Mouse (Mus musculus): ENCODE results near the gene Tph1. TPM values are rescaled to one million over a fixed set of nuclear protein-coding genes. Genes with fewer than 3 reads are reported as not detected.
A peak's percentile ranks its signal among the peaks of the same experiment; 100 is the strongest.

The Tph1 gene
- polyA plus RNA-seq (2016; fragmentation: Nextera tagmentation; extraction: Ambion mirVana): 0.32 TPM in 1 of 2 replicates, not detected in the other

GRCm38 (mm10) chr7:46672160-46672672 is at the start of gene Tph1:
Gene Tph1 (minus strand): TSS chr7:46672537.
- no peak for DNase-seq (ENCODE audit: extremely low spot score, low spot score)
- WGBS: 75% methylated on average over 10 of the region's 10 CpGs
- H3K9me3 ChIP-seq: no peaks in the 10 kb centered on the region

GRCm38 (mm10) chr7:46720460-46720859 is 48.1 kb upstream of the Tph1 start:
- Histone ChIP-seq H3K27me3 (ENCODE audit: poor library complexity, severe bottlenecking) (no peaks in the 10 kb centered on the region), H3K27ac (no peak overlapping the region), H3K4me3 (no peak overlapping the region), H3K4me1 (no peaks in the 10 kb centered on the region), H3K9me3 (no peaks in the 10 kb centered on the region), H3K36me3 (replicated peaks) (no peaks in the 10 kb centered on the region)
- WGBS: 78% methylated on average over 9 of the region's 9 CpGs
- no peak for DNase-seq (ENCODE audit: extremely low spot score, low spot score)

More at GRCm38 (mm10) chr7:46672160-46672672, at the start of gene Tph1:
- Histone ChIP-seq H3K27me3 (ENCODE audit: poor library complexity, severe bottlenecking) (peaks cover 19% of the 10 kb centered on the region), H3K27ac (no peak within 1 kb of the TSS), H3K4me3 (no peak within 1 kb of the TSS), H3K36me3 (replicated peaks) (no peaks in the 10 kb centered on the region), H3K4me1 (peaks cover 9% of the 10 kb centered on the region)

- 84% methylated on average over 7 of the region's 7 CpGs for WGBS
- Histone ChIP-seq H3K9me3 (no peaks in the 10 kb centered on the region), H3K27ac (no peak overlapping the region)
These were observed 47.2 kb upstream of the Tph1 start for GRCm38 (mm10) chr7:46719526-46719925.

GRCm38 (mm10) chr7:46718591-46719270 is 46.4 kb upstream of the Tph1 start:
- H3K4me3 ChIP-seq: no peak overlapping the region
- 89% methylated on average over 7 of the region's 7 CpGs for WGBS
- no peak for DNase-seq (ENCODE audit: extremely low spot score, low spot score)
- H3K27me3 ChIP-seq (ENCODE audit: poor library complexity, severe bottlenecking): peaks cover 6% of the 10 kb centered on the region; the same call in 1 of the 2 replicates
- H3K27ac ChIP-seq: no peak overlapping the region
- H3K4me1 ChIP-seq: no peaks in the 10 kb centered on the region
- no peaks in the 10 kb centered on the region for H3K9me3 ChIP-seq
- H3K36me3 ChIP-seq (replicated peaks): no peaks in the 10 kb centered on the region

More at GRCm38 (mm10) chr7:46719526-46719925, 47.2 kb upstream of the Tph1 start:
- Histone ChIP-seq H3K27me3 (ENCODE audit: poor library complexity, severe bottlenecking) (no peaks in the 10 kb centered on the region), H3K36me3 (replicated peaks) (no peaks in the 10 kb centered on the region), H3K4me1 (no peaks in the 10 kb centered on the region), H3K4me3 (no peak overlapping the region)
- no peak for DNase-seq (ENCODE audit: extremely low spot score, low spot score)

GRCm38 (mm10) chr7:46716897-46717296 is 44.6 kb upstream of the Tph1 start:
- H3K9me3 ChIP-seq: no peaks in the 10 kb centered on the region
- no peak overlapping the region for H3K4me3 ChIP-seq
- H3K36me3 ChIP-seq (replicated peaks): no peaks in the 10 kb centered on the region
- H3K4me1 ChIP-seq: no peaks in the 10 kb centered on the region
- H3K27me3 ChIP-seq (ENCODE audit: poor library complexity, severe bottlenecking): peaks cover 6% of the 10 kb centered on the region; the same call in 1 of the 2 replicates
- 76% methylated on average over 5 of the region's 5 CpGs for WGBS
- no peak overlapping the region for H3K27ac ChIP-seq
- DNase-seq (ENCODE audit: extremely low spot score, low spot score): no peak

GRCm38 (mm10) chr7:46715600-46715999 is 43.3 kb upstream of the Tph1 start, which contains the start of gene Saa3:
Gene Saa3 (minus strand): TSS chr7:46715700.
- Histone ChIP-seq H3K27me3 (ENCODE audit: poor library complexity, severe bottlenecking) (peaks cover 6% of the 10 kb centered on the region; the same call in 1 of the 2 replicates), H3K4me3 (no peak within 1 kb of the TSS), H3K4me1 (no peaks in the 10 kb centered on the region), H3K36me3 (replicated peaks) (no peaks in the 10 kb centered on the region), H3K27ac (no peak within 1 kb of the TSS), H3K9me3 (no peaks in the 10 kb centered on the region)
- WGBS: 90% methylated on average over 5 of the region's 5 CpGs
- no peak for DNase-seq (ENCODE audit: extremely low spot score, low spot score)

GRCm38 (mm10) chr7:46714518-46714917 is 42.2 kb upstream of the Tph1 start:
- Histone ChIP-seq H3K36me3 (replicated peaks) (no peaks in the 10 kb centered on the region), H3K27ac (no peak overlapping the region), H3K27me3 (ENCODE audit: poor library complexity, severe bottlenecking) (peaks cover 6% of the 10 kb centered on the region; the same call in 1 of the 2 replicates), H3K4me1 (peaks cover 3% of the 10 kb centered on the region), H3K4me3 (no peak overlapping the region), H3K9me3 (no peaks in the 10 kb centered on the region)
- 38% methylated on average over 6 of the region's 6 CpGs for WGBS
- peak; percentile 42 for DNase-seq (ENCODE audit: extremely low spot score, low spot score)

- peaks cover 6% of the 10 kb centered on the region; the same call in 1 of the 2 replicates for H3K27me3 ChIP-seq (ENCODE audit: poor library complexity, severe bottlenecking)
- peaks cover 16% of the 10 kb centered on the region for H3K36me3 ChIP-seq (replicated peaks)
- no peak overlapping the region for H3K27ac ChIP-seq
- WGBS: 86% methylated on average over 6 of the region's 6 CpGs
- DNase-seq (ENCODE audit: extremely low spot score, low spot score): no peak
- peaks cover 10% of the 10 kb centered on the region for H3K4me1 ChIP-seq
- no peak overlapping the region for H3K4me3 ChIP-seq
- H3K9me3 ChIP-seq: no peaks in the 10 kb centered on the region
These were observed 39.9 kb upstream of the Tph1 start for GRCm38 (mm10) chr7:46712250-46712649.

GRCm38 (mm10) chr7:46710390-46710844 is 38.1 kb upstream of the Tph1 start, which contains the start of gene Saal1:
Gene Saal1 (minus strand): TSS chr7:46710680.
- under 1% methylated on average over 38 of the region's 38 CpGs for WGBS
- Histone ChIP-seq H3K4me1 (peaks cover 10% of the 10 kb centered on the region), H3K4me3 (peak within 1 kb of the TSS; percentile 92), H3K36me3 (replicated peaks) (peaks cover 34% of the 10 kb centered on the region), H3K27ac (peak within 1 kb of the TSS; percentile 98), H3K9me3 (no peaks in the 10 kb centered on the region), H3K27me3 (ENCODE audit: poor library complexity, severe bottlenecking) (peaks cover 6% of the 10 kb centered on the region; the same call in 1 of the 2 replicates)
- peak; percentile 95 for DNase-seq (ENCODE audit: extremely low spot score, low spot score)

GRCm38 (mm10) chr7:46700521-46701025 is 28.2 kb upstream of the Tph1 start:
- Histone ChIP-seq H3K27ac (no peak overlapping the region), H3K4me3 (no peak overlapping the region), H3K27me3 (ENCODE audit: poor library complexity, severe bottlenecking) (no peaks in the 10 kb centered on the region), H3K9me3 (no peaks in the 10 kb centered on the region), H3K4me1 (no peaks in the 10 kb centered on the region), H3K36me3 (replicated peaks) (peaks cover 100% of the 10 kb centered on the region)
- WGBS: 95% methylated on average over 6 of the region's 6 CpGs
- DNase-seq (ENCODE audit: extremely low spot score, low spot score): no peak

GRCm38 (mm10) chr7:46696754-46697153 is 24.4 kb upstream of the Tph1 start:
- Histone ChIP-seq H3K4me1 (no peaks in the 10 kb centered on the region), H3K9me3 (no peaks in the 10 kb centered on the region), H3K27me3 (ENCODE audit: poor library complexity, severe bottlenecking) (no peaks in the 10 kb centered on the region), H3K36me3 (replicated peaks) (peaks cover 97% of the 10 kb centered on the region), H3K27ac (no peak overlapping the region), H3K4me3 (no peak overlapping the region)
- no peak for DNase-seq (ENCODE audit: extremely low spot score, low spot score)
- WGBS: 89% methylated on average over 1 of the region's 1 CpGs

GRCm38 (mm10) chr7:46686827-46687226 is 14.5 kb upstream of the Tph1 start:
- Histone ChIP-seq H3K9me3 (0 out of 2 replicates have a peak, but pooled peaks cover 6% of the 10 kb centered on the region), H3K4me1 (no peaks in the 10 kb centered on the region), H3K27ac (no peak overlapping the region), H3K36me3 (replicated peaks) (peaks cover 49% of the 10 kb centered on the region), H3K4me3 (no peak overlapping the region), H3K27me3 (ENCODE audit: poor library complexity, severe bottlenecking) (no peaks in the 10 kb centered on the region)
- 88% methylated on average over 5 of the region's 5 CpGs for WGBS
- no peak for DNase-seq (ENCODE audit: extremely low spot score, low spot score)

- no peaks in the 10 kb centered on the region for H3K4me1 ChIP-seq
- H3K36me3 ChIP-seq (replicated peaks): no peaks in the 10 kb centered on the region
- DNase-seq (ENCODE audit: extremely low spot score, low spot score): no peak
These were observed 8.4 kb upstream of the Tph1 start for GRCm38 (mm10) chr7:46680732-46681131.

More at GRCm38 (mm10) chr7:46680732-46681131, 8.4 kb upstream of the Tph1 start:
- H3K27ac ChIP-seq: no peak overlapping the region
- H3K27me3 ChIP-seq (ENCODE audit: poor library complexity, severe bottlenecking): no peaks in the 10 kb centered on the region
- no peak overlapping the region for H3K4me3 ChIP-seq
- 0 out of 2 replicates have a peak, but pooled peaks cover 6% of the 10 kb centered on the region for H3K9me3 ChIP-seq

All from forebrain, embryonic 10.5 days (tissue).